Mouse (Mus musculus): ENCODE results near the gene Usp48. TPM values are rescaled to one million over a fixed set of nuclear protein-coding genes. Genes with fewer than 3 reads are reported as not detected.

Usp48 gene
- polyA plus RNA-seq, 1 experiment from 2014 or later, result 54.3 TPM

GRCm38 (mm10) chr4:137686303-137686702, 92.7 kb downstream of the Usp48 start:
- WGBS, result 61% methylated on average over 5 of the region's 5 CpGs
- Histone ChIP-seq H3K9me3 (ENCODE audit: control insufficient read depth, low read length) (no peaks in the 10 kb centered on the region), H3K36me3 (ENCODE audit: control insufficient read depth, insufficient read depth, low read length) (no peaks in the 10 kb centered on the region), H3K4me3 (ENCODE audit: low read length) (no peak overlapping the region), H3K27ac (ENCODE audit: low read length) (no peak overlapping the region), H3K4me2 (ENCODE audit: low read depth, low read length) (no peak overlapping the region), H3K9ac (ENCODE audit: low read length) (peak overlapping the region; percentile 24; the same call in 1 of the 2 replicates), H3K4me1 (replicated peaks; ENCODE audit: control insufficient read depth, insufficient read depth, low read length) (peaks cover 17% of the 10 kb centered on the region), H3K27me3 (ENCODE audit: control insufficient read depth, insufficient read depth, low read depth, low read length) (peaks cover 15% of the 10 kb centered on the region)
- no peak for ATAC-seq (ENCODE audit: low read depth)

- Histone ChIP-seq H3K4me2 (ENCODE audit: low read depth, low read length) (no peak overlapping the region), H3K9ac (ENCODE audit: low read length) (no peak overlapping the region), H3K27ac (ENCODE audit: low read length) (peak overlapping the region; percentile 38; the same call in 1 of the 2 replicates), H3K4me3 (ENCODE audit: low read length) (no peak overlapping the region), H3K9me3 (ENCODE audit: control insufficient read depth, low read length) (no peaks in the 10 kb centered on the region), H3K36me3 (ENCODE audit: control insufficient read depth, insufficient read depth, low read length) (no peaks in the 10 kb centered on the region), H3K27me3 (ENCODE audit: control insufficient read depth, insufficient read depth, low read depth, low read length) (peaks cover 5% of the 10 kb centered on the region), H3K4me1 (replicated peaks; ENCODE audit: control insufficient read depth, insufficient read depth, low read length) (peaks cover 10% of the 10 kb centered on the region)
- peak; percentile 34 for ATAC-seq (ENCODE audit: low read depth)
- 31% methylated on average over 14 of the region's 14 CpGs for WGBS
Observed at GRCm38 (mm10) chr4:137687234-137687825, 93.8 kb downstream of the Usp48 start.

- no peak overlapping the region for H3K9ac ChIP-seq (ENCODE audit: low read length)
- no peaks in the 10 kb centered on the region for H3K9me3 ChIP-seq (ENCODE audit: control insufficient read depth, low read length)
- no peaks in the 10 kb centered on the region; the same call in 1 of the 2 replicates for H3K27me3 ChIP-seq (ENCODE audit: control insufficient read depth, insufficient read depth, low read depth, low read length)
- WGBS, result 72% methylated on average over 10 of the region's 10 CpGs
- H3K4me2 ChIP-seq (ENCODE audit: low read depth, low read length), result no peak overlapping the region
- H3K4me3 ChIP-seq (ENCODE audit: low read length), result no peak overlapping the region
- no peaks in the 10 kb centered on the region for H3K36me3 ChIP-seq (ENCODE audit: control insufficient read depth, insufficient read depth, low read length)
- no peak overlapping the region for H3K27ac ChIP-seq (ENCODE audit: low read length)
- no peak for ATAC-seq (ENCODE audit: low read depth)
- H3K4me1 ChIP-seq (replicated peaks; ENCODE audit: control insufficient read depth, insufficient read depth, low read length), result peaks cover 16% of the 10 kb centered on the region
Observed at GRCm38 (mm10) chr4:137692107-137692902, 98.8 kb downstream of the Usp48 start.

GRCm38 (mm10) chr4:137695300-137695699, 101.7 kb downstream of the Usp48 start:
- H3K36me3 ChIP-seq (ENCODE audit: control insufficient read depth, insufficient read depth, low read length), result no peaks in the 10 kb centered on the region
- H3K4me2 ChIP-seq (ENCODE audit: low read depth, low read length), result no peak overlapping the region
- H3K9ac ChIP-seq (ENCODE audit: low read length), result no peak overlapping the region
- H3K27me3 ChIP-seq (ENCODE audit: control insufficient read depth, insufficient read depth, low read depth, low read length), result no peaks in the 10 kb centered on the region; the same call in 1 of the 2 replicates
- ATAC-seq (ENCODE audit: low read depth), result no peak
- WGBS, result 56% methylated on average over 8 of the region's 8 CpGs
- peak overlapping the region; percentile 57 for H3K27ac ChIP-seq (ENCODE audit: low read length)
- H3K4me3 ChIP-seq (ENCODE audit: low read length), result no peak overlapping the region
- peaks cover 38% of the 10 kb centered on the region for H3K4me1 ChIP-seq (replicated peaks; ENCODE audit: control insufficient read depth, insufficient read depth, low read length)
- no peaks in the 10 kb centered on the region for H3K9me3 ChIP-seq (ENCODE audit: control insufficient read depth, low read length)

GRCm38 (mm10) chr4:137695900-137696299, 102.3 kb downstream of the Usp48 start:
- Histone ChIP-seq H3K9ac (ENCODE audit: low read length) (no peak overlapping the region), H3K36me3 (ENCODE audit: control insufficient read depth, insufficient read depth, low read length) (no peaks in the 10 kb centered on the region), H3K4me1 (replicated peaks; ENCODE audit: control insufficient read depth, insufficient read depth, low read length) (peaks cover 41% of the 10 kb centered on the region), H3K27me3 (ENCODE audit: control insufficient read depth, insufficient read depth, low read depth, low read length) (no peaks in the 10 kb centered on the region; the same call in 1 of the 2 replicates), H3K27ac (ENCODE audit: low read length) (peak overlapping the region; percentile 57), H3K4me3 (ENCODE audit: low read length) (no peak overlapping the region), H3K9me3 (ENCODE audit: control insufficient read depth, low read length) (no peaks in the 10 kb centered on the region), H3K4me2 (ENCODE audit: low read depth, low read length) (no peak overlapping the region)
- 11% methylated on average over 4 of the region's 4 CpGs for WGBS
- ATAC-seq (ENCODE audit: low read depth), result no peak

GRCm38 (mm10) chr4:137697156-137697885, 103.8 kb downstream of the Usp48 start:
- peak; percentile 53 for ATAC-seq (ENCODE audit: low read depth)
- H3K4me1 ChIP-seq (replicated peaks; ENCODE audit: control insufficient read depth, insufficient read depth, low read length), result peaks cover 41% of the 10 kb centered on the region
- no peaks in the 10 kb centered on the region for H3K36me3 ChIP-seq (ENCODE audit: control insufficient read depth, insufficient read depth, low read length)
- peak overlapping the region; percentile 96 for H3K27ac ChIP-seq (ENCODE audit: low read length)
- H3K4me3 ChIP-seq (ENCODE audit: low read length), result no peak overlapping the region
- H3K27me3 ChIP-seq (ENCODE audit: control insufficient read depth, insufficient read depth, low read depth, low read length), result no peaks in the 10 kb centered on the region
- no peak overlapping the region for H3K9ac ChIP-seq (ENCODE audit: low read length)
- 50% methylated on average over 13 of the region's 13 CpGs for WGBS
- no peaks in the 10 kb centered on the region for H3K9me3 ChIP-seq (ENCODE audit: control insufficient read depth, low read length)
- H3K4me2 ChIP-seq (ENCODE audit: low read depth, low read length), result no peak overlapping the region

- 42% methylated on average over 7 of the region's 7 CpGs for WGBS
- H3K27ac ChIP-seq (ENCODE audit: low read length), result peak overlapping the region; percentile 96
- ATAC-seq (ENCODE audit: low read depth), result peak; percentile 83
Observed at GRCm38 (mm10) chr4:137698076-137698985, 104.8 kb downstream of the Usp48 start.

GRCm38 (mm10) chr4:137699264-137700211, 106.0 kb downstream of the Usp48 start:
- 26% methylated on average over 21 of the region's 21 CpGs for WGBS
- Histone ChIP-seq H3K9me3 (ENCODE audit: control insufficient read depth, low read length) (no peaks in the 10 kb centered on the region), H3K4me3 (ENCODE audit: low read length) (no peak overlapping the region), H3K36me3 (ENCODE audit: control insufficient read depth, insufficient read depth, low read length) (no peaks in the 10 kb centered on the region), H3K4me1 (replicated peaks; ENCODE audit: control insufficient read depth, insufficient read depth, low read length) (peaks cover 41% of the 10 kb centered on the region), H3K9ac (ENCODE audit: low read length) (no peak overlapping the region), H3K27me3 (ENCODE audit: control insufficient read depth, insufficient read depth, low read depth, low read length) (no peaks in the 10 kb centered on the region), H3K4me2 (ENCODE audit: low read depth, low read length) (no peak overlapping the region), H3K27ac (ENCODE audit: low read length) (peak overlapping the region; percentile 96)
- ATAC-seq (ENCODE audit: low read depth), result no peak

More at GRCm38 (mm10) chr4:137698076-137698985, 104.8 kb downstream of the Usp48 start:
- H3K4me3 ChIP-seq (ENCODE audit: low read length), result no peak overlapping the region
- peak overlapping the region; percentile 47; the same call in 1 of the 2 replicates for H3K9ac ChIP-seq (ENCODE audit: low read length)
- H3K4me2 ChIP-seq (ENCODE audit: low read depth, low read length), result no peak overlapping the region
- peaks cover 41% of the 10 kb centered on the region for H3K4me1 ChIP-seq (replicated peaks; ENCODE audit: control insufficient read depth, insufficient read depth, low read length)
- H3K27me3 ChIP-seq (ENCODE audit: control insufficient read depth, insufficient read depth, low read depth, low read length), result no peaks in the 10 kb centered on the region
- H3K9me3 ChIP-seq (ENCODE audit: control insufficient read depth, low read length), result no peaks in the 10 kb centered on the region
- H3K36me3 ChIP-seq (ENCODE audit: control insufficient read depth, insufficient read depth, low read length), result no peaks in the 10 kb centered on the region

Data from lung, embryonic 16.5 days (tissue).